Mouse (Mus musculus): ENCODE data around the gene Hlcs. TPM values are rescaled to one million over a fixed set of nuclear protein-coding genes. Genes with fewer than 3 reads are reported as not detected.

Gene Hlcs
- polyA plus RNA-seq, 1 experiment from 2014 or later, result 8.0 TPM

DNA sequence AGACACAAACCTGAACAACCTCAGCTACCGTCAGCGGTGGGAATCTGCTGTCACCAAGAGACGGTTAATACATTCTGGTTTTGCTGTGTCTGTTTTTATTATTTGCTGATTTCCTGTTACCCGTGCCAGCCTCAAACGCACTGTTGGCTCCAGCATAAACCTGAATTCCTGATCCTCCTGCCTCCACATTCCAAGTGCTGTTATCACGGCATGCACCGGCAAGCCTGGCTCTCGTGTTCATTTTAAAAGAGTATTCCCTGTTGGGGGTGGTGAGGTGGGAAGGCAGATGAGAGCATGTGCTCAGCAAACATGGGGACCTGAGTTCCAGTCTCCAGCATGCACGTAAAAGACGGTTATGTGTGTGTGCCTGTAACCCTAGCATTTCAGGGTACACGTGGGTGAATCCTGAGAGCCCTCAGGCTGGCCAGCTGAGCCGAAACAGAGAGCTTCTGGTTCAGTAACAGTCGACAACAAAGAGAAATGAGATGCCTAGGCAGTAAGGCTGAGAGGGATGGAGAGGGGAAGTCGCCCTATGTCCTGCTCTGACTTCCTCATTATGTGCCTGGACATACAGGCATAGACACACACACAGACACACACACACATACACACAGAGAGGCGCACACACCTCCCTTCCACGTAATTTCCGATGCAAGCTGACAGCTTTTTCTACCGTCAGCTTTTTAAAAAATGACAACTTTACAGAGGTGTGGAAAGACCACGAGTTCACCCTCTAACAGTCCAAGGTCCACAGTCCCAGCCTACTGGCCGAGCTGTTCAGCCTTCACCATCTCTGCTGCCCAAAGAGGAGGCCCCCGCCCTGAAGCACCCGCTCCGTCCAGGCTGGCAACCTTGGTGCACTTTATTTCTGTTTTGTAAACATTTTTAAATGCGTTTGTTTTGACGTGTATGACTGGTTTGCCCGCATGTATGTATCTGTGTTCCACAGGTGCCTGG is 107.6 kb downstream of the Hlcs start:
- WGBS, result 83% methylated on average over 26 of the region's 26 CpGs
- no peak overlapping the region for H3K4me3 ChIP-seq (replicated peaks; ENCODE audit: low read length)
- H3K36me3 ChIP-seq (ENCODE audit: control insufficient read depth, insufficient read depth), result no peaks in the 10 kb centered on the region
- ATAC-seq, result no peak
- no peaks in the 10 kb centered on the region for H3K9me3 ChIP-seq (ENCODE audit: control insufficient read depth, low read length)
- no peaks in the 10 kb centered on the region for H3K4me1 ChIP-seq (replicated peaks; ENCODE audit: control insufficient read depth, insufficient read depth, low read length)
- no peak overlapping the region for H3K4me2 ChIP-seq (ENCODE audit: low read length)
- H3K9ac ChIP-seq (replicated peaks; ENCODE audit: low read depth, low read length), result no peak overlapping the region
- no peaks in the 10 kb centered on the region for H3K27me3 ChIP-seq (replicated peaks; ENCODE audit: control insufficient read depth, insufficient read depth, low read length)
- no peak overlapping the region for H3K27ac ChIP-seq (ENCODE audit: low read length)

DNA sequence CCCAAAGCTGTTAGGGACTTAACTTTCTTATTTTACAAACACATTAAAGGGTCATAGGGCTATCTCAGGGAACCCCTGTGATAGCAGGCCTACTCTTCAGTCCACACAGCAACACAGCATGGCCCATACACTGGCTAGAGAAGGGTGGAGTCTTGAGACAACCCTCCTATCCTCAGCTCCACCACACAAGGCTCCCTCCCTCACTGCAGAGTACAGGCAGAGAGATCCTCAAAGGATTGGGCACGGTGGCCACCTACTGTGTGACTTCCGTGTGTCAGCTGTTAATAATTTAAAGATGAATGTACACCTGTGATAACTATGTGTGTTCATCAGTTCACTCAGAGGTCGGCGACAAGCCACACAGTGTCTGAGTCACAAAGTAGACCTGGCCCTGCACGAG is 112.0 kb downstream of the Hlcs start:
- H3K9me3 ChIP-seq (ENCODE audit: control insufficient read depth, low read length), result no peaks in the 10 kb centered on the region
- no peak overlapping the region for H3K9ac ChIP-seq (replicated peaks; ENCODE audit: low read depth, low read length)
- no peaks in the 10 kb centered on the region for H3K4me1 ChIP-seq (replicated peaks; ENCODE audit: control insufficient read depth, insufficient read depth, low read length)
- no peaks in the 10 kb centered on the region for H3K36me3 ChIP-seq (ENCODE audit: control insufficient read depth, insufficient read depth)
- no peak overlapping the region for H3K4me2 ChIP-seq (ENCODE audit: low read length)
- 71% methylated on average over 5 of the region's 5 CpGs for WGBS
- no peak overlapping the region for H3K4me3 ChIP-seq (replicated peaks; ENCODE audit: low read length)
- H3K27ac ChIP-seq (ENCODE audit: low read length), result no peak overlapping the region
- no peak for ATAC-seq
- H3K27me3 ChIP-seq (replicated peaks; ENCODE audit: control insufficient read depth, insufficient read depth, low read length), result no peaks in the 10 kb centered on the region

DNA sequence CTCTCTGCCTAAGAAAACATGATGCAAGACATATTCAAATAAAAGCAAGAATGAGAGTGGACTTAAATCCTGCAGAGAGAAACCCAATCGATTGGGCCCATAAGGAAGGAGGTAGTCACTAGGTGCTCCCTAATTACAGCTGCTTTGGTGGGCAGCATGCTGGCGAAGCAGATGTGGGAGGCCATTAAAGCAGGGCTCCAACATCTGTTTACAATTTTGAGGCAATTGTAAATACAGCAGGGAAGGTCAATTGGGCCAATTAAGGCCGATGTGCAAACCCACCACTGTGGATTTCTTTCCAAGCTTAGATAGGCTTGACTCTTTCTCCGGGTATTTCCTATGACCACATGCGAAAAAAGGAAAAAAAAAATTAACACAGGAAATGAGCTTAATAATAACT is 117.5 kb downstream of the Hlcs start:
- no peaks in the 10 kb centered on the region for H3K9me3 ChIP-seq (ENCODE audit: control insufficient read depth, low read length)
- H3K9ac ChIP-seq (replicated peaks; ENCODE audit: low read depth, low read length), result no peak overlapping the region
- peaks cover 5% of the 10 kb centered on the region; the same call in 1 of the 2 replicates for H3K4me1 ChIP-seq (replicated peaks; ENCODE audit: control insufficient read depth, insufficient read depth, low read length)
- H3K4me2 ChIP-seq (ENCODE audit: low read length), result no peak overlapping the region
- WGBS, result 68% methylated on average over 5 of the region's 5 CpGs
- H3K36me3 ChIP-seq (ENCODE audit: control insufficient read depth, insufficient read depth), result no peaks in the 10 kb centered on the region
- ATAC-seq, result no peak
- no peak overlapping the region for H3K27ac ChIP-seq (ENCODE audit: low read length)
- no peaks in the 10 kb centered on the region for H3K27me3 ChIP-seq (replicated peaks; ENCODE audit: control insufficient read depth, insufficient read depth, low read length)
- no peak overlapping the region for H3K4me3 ChIP-seq (replicated peaks; ENCODE audit: low read length)

DNA sequence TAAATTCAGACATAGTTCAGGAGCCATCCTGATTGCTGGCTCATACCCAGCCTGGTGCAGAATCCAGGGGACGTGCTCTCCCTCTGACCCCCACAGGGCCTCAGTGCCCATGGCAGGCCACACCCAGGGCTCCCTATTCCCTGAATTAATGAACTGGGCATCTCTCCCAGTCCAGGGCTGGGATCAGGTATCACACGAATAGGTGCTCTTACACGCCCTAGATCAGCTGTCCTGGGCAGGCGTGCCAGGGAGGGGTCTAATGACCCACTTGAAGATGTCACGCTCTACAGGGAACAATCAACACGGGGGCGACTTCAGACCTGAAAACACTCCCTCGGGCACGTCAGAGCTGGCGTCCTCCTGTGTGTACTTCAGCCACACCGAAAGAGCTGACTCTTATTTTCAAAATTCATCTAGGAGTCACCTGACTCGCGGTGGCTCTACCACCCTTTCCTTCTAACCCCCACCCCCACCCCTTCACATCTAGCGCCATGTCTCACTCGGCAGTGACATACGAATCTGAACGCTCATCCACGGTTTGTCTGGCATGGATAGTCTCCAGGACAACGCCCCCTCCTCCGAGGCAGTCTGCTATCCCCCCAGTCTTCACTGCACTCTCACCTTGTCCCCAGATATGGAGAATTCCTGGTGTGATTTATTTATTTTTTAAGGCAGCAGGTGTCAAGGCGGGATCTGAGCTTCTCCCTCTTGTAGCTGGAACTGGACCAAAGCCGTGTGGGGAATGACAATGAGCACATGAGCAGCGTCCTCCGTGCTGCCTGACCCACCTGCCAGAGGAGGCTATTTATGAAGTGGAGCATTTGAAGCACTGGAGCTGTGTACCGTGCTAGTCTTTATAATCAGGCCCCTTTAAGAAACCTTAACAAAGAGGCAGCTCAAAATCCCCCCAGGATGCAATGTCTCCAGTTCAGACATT is 121.7 kb downstream of the Hlcs start:
- no peak overlapping the region for H3K4me3 ChIP-seq (replicated peaks; ENCODE audit: low read length)
- ATAC-seq, result no peak
- H3K4me2 ChIP-seq (ENCODE audit: low read length), result no peak overlapping the region
- no peak overlapping the region for H3K27ac ChIP-seq (ENCODE audit: low read length)
- H3K4me1 ChIP-seq (replicated peaks; ENCODE audit: control insufficient read depth, insufficient read depth, low read length), result peaks cover 5% of the 10 kb centered on the region; the same call in 1 of the 2 replicates
- WGBS, result 69% methylated on average over 25 of the region's 25 CpGs
- no peaks in the 10 kb centered on the region for H3K27me3 ChIP-seq (replicated peaks; ENCODE audit: control insufficient read depth, insufficient read depth, low read length)
- no peak overlapping the region for H3K9ac ChIP-seq (replicated peaks; ENCODE audit: low read depth, low read length)
- H3K36me3 ChIP-seq (ENCODE audit: control insufficient read depth, insufficient read depth), result no peaks in the 10 kb centered on the region
- no peaks in the 10 kb centered on the region for H3K9me3 ChIP-seq (ENCODE audit: control insufficient read depth, low read length)

DNA sequence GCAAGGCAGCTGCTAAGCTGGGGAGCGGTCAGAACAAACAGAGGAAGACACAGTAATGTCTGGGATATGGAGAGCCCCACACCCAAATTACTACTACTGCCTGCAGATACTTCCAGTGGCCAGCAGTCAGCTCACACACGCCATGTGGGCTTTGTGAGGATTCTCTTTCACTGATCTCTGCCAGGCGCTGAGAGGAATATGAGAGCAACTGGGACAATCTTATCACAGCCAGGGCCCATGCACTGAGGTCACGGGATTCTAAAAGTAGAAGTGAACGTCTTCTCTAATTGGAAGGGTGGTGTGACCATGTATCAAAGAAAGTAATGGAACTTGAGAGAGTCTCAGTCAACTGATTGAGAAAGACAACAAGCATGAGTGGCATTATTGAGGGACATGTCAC is 123.1 kb downstream of the Hlcs start:
- Histone ChIP-seq H3K27me3 (replicated peaks; ENCODE audit: control insufficient read depth, insufficient read depth, low read length) (no peaks in the 10 kb centered on the region), H3K27ac (ENCODE audit: low read length) (no peak overlapping the region), H3K4me3 (replicated peaks; ENCODE audit: low read length) (no peak overlapping the region), H3K4me2 (ENCODE audit: low read length) (no peak overlapping the region), H3K4me1 (replicated peaks; ENCODE audit: control insufficient read depth, insufficient read depth, low read length) (peaks cover 5% of the 10 kb centered on the region; the same call in 1 of the 2 replicates), H3K36me3 (ENCODE audit: control insufficient read depth, insufficient read depth) (no peaks in the 10 kb centered on the region), H3K9ac (replicated peaks; ENCODE audit: low read depth, low read length) (no peak overlapping the region), H3K9me3 (ENCODE audit: control insufficient read depth, low read length) (no peaks in the 10 kb centered on the region)
- ATAC-seq, result no peak
- 95% methylated on average over 5 of the region's 5 CpGs for WGBS

DNA sequence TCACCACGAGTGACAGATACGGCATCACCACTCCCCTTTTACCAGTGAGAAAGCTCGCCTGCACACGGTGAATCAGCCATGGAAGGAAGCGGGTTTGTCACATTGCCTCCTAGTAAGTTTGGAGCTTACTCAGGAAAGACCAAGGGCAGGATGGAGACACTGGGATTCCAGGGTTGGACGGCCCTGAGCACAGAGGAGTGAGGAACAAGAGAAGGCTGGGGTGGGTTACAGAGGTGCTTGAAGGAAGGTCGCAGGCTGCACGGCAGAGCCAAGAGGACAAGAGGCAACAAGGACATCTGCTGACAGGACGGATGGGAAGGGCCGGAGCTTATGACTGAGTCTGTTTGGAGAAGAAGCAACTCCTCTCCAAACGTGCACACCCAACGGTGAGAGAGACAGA is 126.8 kb downstream of the Hlcs start:
- H3K27ac ChIP-seq (ENCODE audit: low read length), result no peak overlapping the region
- 86% methylated on average over 12 of the region's 12 CpGs for WGBS

DNA sequence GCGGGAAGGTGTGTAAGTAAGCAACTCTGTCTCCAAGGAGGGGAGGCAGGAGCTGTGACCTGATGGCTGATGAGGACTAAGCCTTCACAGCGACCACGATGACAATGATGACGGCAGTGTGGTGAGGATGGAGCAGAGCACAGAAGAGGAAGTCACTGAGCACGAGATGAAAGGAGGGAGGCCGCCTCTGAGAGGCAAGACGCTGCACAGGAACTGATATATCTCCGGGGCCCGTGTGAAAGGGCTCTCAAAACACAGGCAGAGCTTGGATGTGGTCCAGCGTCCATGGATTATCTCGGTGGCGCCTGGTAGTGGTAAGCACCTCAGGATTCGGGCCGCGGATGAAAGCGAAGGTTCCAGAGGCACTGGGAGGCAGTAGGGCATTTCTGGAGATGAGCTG is 127.9 kb downstream of the Hlcs start:
- H3K9me3 ChIP-seq (ENCODE audit: control insufficient read depth, low read length), result no peaks in the 10 kb centered on the region
- H3K4me2 ChIP-seq (ENCODE audit: low read length), result no peak overlapping the region
- no peak overlapping the region for H3K9ac ChIP-seq (replicated peaks; ENCODE audit: low read depth, low read length)
- H3K27me3 ChIP-seq (replicated peaks; ENCODE audit: control insufficient read depth, insufficient read depth, low read length), result peaks cover 15% of the 10 kb centered on the region
- H3K4me3 ChIP-seq (replicated peaks; ENCODE audit: low read length), result no peak overlapping the region
- WGBS, result 56% methylated on average over 16 of the region's 16 CpGs
- no peak for ATAC-seq
- H3K4me1 ChIP-seq (replicated peaks; ENCODE audit: control insufficient read depth, insufficient read depth, low read length), result peaks cover 2% of the 10 kb centered on the region
- H3K27ac ChIP-seq (ENCODE audit: low read length), result no peak overlapping the region
- no peaks in the 10 kb centered on the region for H3K36me3 ChIP-seq (ENCODE audit: control insufficient read depth, insufficient read depth)

More for the DNA sequence above, 126.8 kb downstream of the Hlcs start:
- no peak for ATAC-seq
- no peak overlapping the region for H3K9ac ChIP-seq (replicated peaks; ENCODE audit: low read depth, low read length)
- peaks cover 6% of the 10 kb centered on the region for H3K27me3 ChIP-seq (replicated peaks; ENCODE audit: control insufficient read depth, insufficient read depth, low read length)
- H3K4me3 ChIP-seq (replicated peaks; ENCODE audit: low read length), result no peak overlapping the region
- H3K36me3 ChIP-seq (ENCODE audit: control insufficient read depth, insufficient read depth), result no peaks in the 10 kb centered on the region
- H3K4me1 ChIP-seq (replicated peaks; ENCODE audit: control insufficient read depth, insufficient read depth, low read length), result no peaks in the 10 kb centered on the region
- H3K4me2 ChIP-seq (ENCODE audit: low read length), result no peak overlapping the region
- no peaks in the 10 kb centered on the region for H3K9me3 ChIP-seq (ENCODE audit: control insufficient read depth, low read length)

DNA sequence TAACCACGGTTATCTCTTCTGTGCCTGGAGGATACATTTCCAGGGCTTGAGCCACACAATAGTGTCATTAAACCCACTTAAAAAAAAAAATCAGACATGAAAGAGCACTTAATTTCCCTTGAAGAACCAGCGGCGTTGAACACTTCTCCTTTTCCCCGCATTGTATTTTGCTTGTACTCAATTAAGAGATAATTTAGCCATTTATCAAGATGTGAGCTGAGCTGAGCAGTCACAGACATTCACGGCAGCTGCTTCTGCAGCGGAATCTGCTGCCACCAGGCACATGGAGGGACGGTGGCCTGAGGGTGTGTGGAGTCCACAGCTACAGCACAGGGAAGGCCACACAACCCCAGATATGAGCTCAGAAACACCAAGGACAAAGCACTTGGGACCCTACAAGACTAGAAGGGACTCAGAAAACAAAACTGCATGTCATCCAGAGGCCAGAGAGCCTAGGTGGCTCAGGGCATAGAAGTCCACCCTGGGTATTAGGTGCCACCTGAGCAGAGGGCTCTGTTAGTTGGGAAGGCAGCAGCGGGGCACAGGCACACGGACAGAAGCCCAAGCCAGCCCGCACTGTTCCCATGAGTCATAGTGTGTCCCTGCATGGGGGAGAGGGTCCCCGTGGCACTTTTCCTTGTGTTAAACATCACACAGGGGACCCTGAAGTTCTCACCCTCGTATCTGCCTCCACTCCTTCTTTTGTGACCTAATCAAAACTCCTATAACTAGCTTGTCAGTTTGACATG is 133.1 kb downstream of the Hlcs start:
- H3K4me1 ChIP-seq (replicated peaks; ENCODE audit: control insufficient read depth, insufficient read depth, low read length), result peaks cover 37% of the 10 kb centered on the region
- ATAC-seq, result peak; percentile 10; the same call in 1 of the 2 replicates
- H3K27ac ChIP-seq (ENCODE audit: low read length), result no peak overlapping the region
- peaks cover 18% of the 10 kb centered on the region for H3K27me3 ChIP-seq (replicated peaks; ENCODE audit: control insufficient read depth, insufficient read depth, low read length)
- H3K9ac ChIP-seq (replicated peaks; ENCODE audit: low read depth, low read length), result no peak overlapping the region
- H3K36me3 ChIP-seq (ENCODE audit: control insufficient read depth, insufficient read depth), result no peaks in the 10 kb centered on the region
- no peak overlapping the region for H3K4me3 ChIP-seq (replicated peaks; ENCODE audit: low read length)
- WGBS, result 12% methylated on average over 12 of the region's 12 CpGs
- no peaks in the 10 kb centered on the region for H3K9me3 ChIP-seq (ENCODE audit: control insufficient read depth, low read length)
- no peak overlapping the region for H3K4me2 ChIP-seq (ENCODE audit: low read length)
